Mouse (Mus musculus): ENCODE results near the gene Cul5. TPM values are rescaled to one million over a fixed set of nuclear protein-coding genes. Genes with fewer than 3 reads are reported as not detected.

The Cul5 gene
- polyA plus RNA-seq, 2 experiments, result 3.8 to 12.8 TPM

- TF ChIP-seq CTCF (IDR thresholded peaks at IDR 0.05; ENCODE audit: low read depth) (peak; percentile 83), EP300 (IDR thresholded peaks at IDR 0.05; ENCODE audit: low read depth) (no peak)
- Histone ChIP-seq H3K27me3 (ENCODE audit: control insufficient read depth, insufficient read depth, low read length) (no peaks in the 10 kb centered on the region), H3K27ac (no peak overlapping the region), H3K4me1 (replicated peaks; ENCODE audit: control insufficient read depth in 2 of 2, insufficient read depth in 2 of 2, low read length in 1 of 2) (peaks cover 0 to 3% of the 10 kb centered on the region in 2 experiments; a peak in 2 of 4 replicates), H3K36me3 (replicated peaks; ENCODE audit: control insufficient read depth, insufficient read depth, low read depth) (no peaks in the 10 kb centered on the region), H3K9me3 (ENCODE audit: control insufficient read depth, low read length) (no peaks in the 10 kb centered on the region), H3K4me3 (ENCODE audit: insufficient read depth in 1 of 2, low read depth in 2 of 2, low read length in 2 of 2) (no peak overlapping the region), H3K4me2 (ENCODE audit: low read depth) (no peak overlapping the region), H3K9ac (replicated peaks) (no peak overlapping the region)
- peak; percentile 55 to 61 (median 59) for DNase-seq (ENCODE audit: low read depth in 3 of 3, low spot score in 3 of 3)
- 17% methylated on average over 3 of the region's 3 CpGs for WGBS (ENCODE audit: insufficient replicate concordance)
- ATAC-seq (ENCODE audit: insufficient read depth), result 0 out of 2 replicates have a peak, but pooled peaks have one; percentile 44
Measured at GRCm38 (mm10) chr9:53673571-53673970, 3.8 kb upstream of the Cul5 start.

GRCm38 (mm10) chr9:53667020-53667669, 2.7 kb downstream of the Cul5 start:
- ATAC-seq (ENCODE audit: insufficient read depth) (peak; percentile 97), DNase-seq (ENCODE audit: low read depth in 3 of 3, low spot score in 3 of 3) (peak; percentile 86 to 89 (median 87))
- H3K4me1 ChIP-seq (replicated peaks; ENCODE audit: control insufficient read depth in 2 of 2, insufficient read depth in 2 of 2, low read length in 1 of 2), result peaks cover 7 to 13% of the 10 kb centered on the region in 2 experiments
- TF ChIP-seq EP300 (IDR thresholded peaks at IDR 0.05; ENCODE audit: low read depth), result peak; percentile 35; the same call in 1 of the 2 replicates
- TF ChIP-seq CTCF (IDR thresholded peaks at IDR 0.05; ENCODE audit: low read depth), result peak; percentile 84
- no peaks in the 10 kb centered on the region for H3K36me3 ChIP-seq (replicated peaks; ENCODE audit: control insufficient read depth, insufficient read depth, low read depth)
- H3K4me3 ChIP-seq (ENCODE audit: insufficient read depth in 1 of 2, low read depth in 2 of 2, low read length in 2 of 2), result peak overlapping the region; percentile 74 to 77
- under 1% methylated on average over 72 of the region's 74 CpGs for WGBS (ENCODE audit: insufficient replicate concordance)
- H3K27me3 ChIP-seq (ENCODE audit: control insufficient read depth, insufficient read depth, low read length), result no peaks in the 10 kb centered on the region
- peak overlapping the region; percentile 38 for H3K27ac ChIP-seq
- H3K9ac ChIP-seq (replicated peaks), result peak overlapping the region; percentile 86
- peak overlapping the region; percentile 82 for H3K4me2 ChIP-seq (ENCODE audit: low read depth)
- no peaks in the 10 kb centered on the region for H3K9me3 ChIP-seq (ENCODE audit: control insufficient read depth, low read length)

- H3K27ac ChIP-seq, result no peak overlapping the region; the same call in 1 of the 2 replicates
Measured at GRCm38 (mm10) chr9:53666665-53667019, 3.2 kb downstream of the Cul5 start.

GRCm38 (mm10) chr9:53665428-53665827, 4.4 kb downstream of the Cul5 start:
- no peaks in the 10 kb centered on the region for H3K27me3 ChIP-seq (ENCODE audit: control insufficient read depth, insufficient read depth, low read length)
- peak overlapping the region in 1 of 2 experiments; percentile 16; a peak in 2 of 4 replicates for H3K4me3 ChIP-seq (ENCODE audit: insufficient read depth in 1 of 2, low read depth in 2 of 2, low read length in 2 of 2)

More at GRCm38 (mm10) chr9:53666665-53667019, 3.2 kb downstream of the Cul5 start:
- Histone ChIP-seq H3K36me3 (replicated peaks; ENCODE audit: control insufficient read depth, insufficient read depth, low read depth) (no peaks in the 10 kb centered on the region), H3K4me1 (replicated peaks; ENCODE audit: control insufficient read depth in 2 of 2, insufficient read depth in 2 of 2, low read length in 1 of 2) (peaks cover 7 to 13% of the 10 kb centered on the region in 2 experiments), H3K9me3 (ENCODE audit: control insufficient read depth, low read length) (no peaks in the 10 kb centered on the region), H3K4me2 (ENCODE audit: low read depth) (peak overlapping the region; percentile 82), H3K27me3 (ENCODE audit: control insufficient read depth, insufficient read depth, low read length) (no peaks in the 10 kb centered on the region), H3K9ac (replicated peaks) (peak overlapping the region; percentile 86), H3K4me3 (ENCODE audit: insufficient read depth in 1 of 2, low read depth in 2 of 2, low read length in 2 of 2) (peak overlapping the region; percentile 74 to 77)
- no peak for DNase-seq (ENCODE audit: low read depth in 3 of 3, low spot score in 3 of 3)
- no peak; the same call in 1 of the 2 replicates for ATAC-seq (ENCODE audit: insufficient read depth)
- WGBS (ENCODE audit: insufficient replicate concordance), result under 1% methylated on average over 28 of the region's 28 CpGs
- TF ChIP-seq CTCF (IDR thresholded peaks at IDR 0.05; ENCODE audit: low read depth), result no peak
- TF ChIP-seq EP300 (IDR thresholded peaks at IDR 0.05; ENCODE audit: low read depth), result no peak

GRCm38 (mm10) chr9:53664819-53665218, 5.0 kb downstream of the Cul5 start:
- TF ChIP-seq CTCF (IDR thresholded peaks at IDR 0.05; ENCODE audit: low read depth) (no peak), EP300 (IDR thresholded peaks at IDR 0.05; ENCODE audit: low read depth) (no peak)
- H3K9me3 ChIP-seq (ENCODE audit: control insufficient read depth, low read length), result no peaks in the 10 kb centered on the region
- 75% methylated on average over 2 of the region's 2 CpGs for WGBS (ENCODE audit: insufficient replicate concordance)

More at GRCm38 (mm10) chr9:53665428-53665827, 4.4 kb downstream of the Cul5 start:
- H3K9me3 ChIP-seq (ENCODE audit: control insufficient read depth, low read length), result no peaks in the 10 kb centered on the region
- no peaks in the 10 kb centered on the region for H3K36me3 ChIP-seq (replicated peaks; ENCODE audit: control insufficient read depth, insufficient read depth, low read depth)
- H3K9ac ChIP-seq (replicated peaks), result no peak overlapping the region
- no peak for ATAC-seq (ENCODE audit: insufficient read depth)
- H3K4me1 ChIP-seq (replicated peaks; ENCODE audit: control insufficient read depth in 2 of 2, insufficient read depth in 2 of 2, low read length in 1 of 2), result peaks cover 7 to 13% of the 10 kb centered on the region in 2 experiments
- peak overlapping the region; percentile 82 for H3K4me2 ChIP-seq (ENCODE audit: low read depth)
- no peak overlapping the region for H3K27ac ChIP-seq
- no peak for TF ChIP-seq CTCF (IDR thresholded peaks at IDR 0.05; ENCODE audit: low read depth)
- TF ChIP-seq EP300 (IDR thresholded peaks at IDR 0.05; ENCODE audit: low read depth), result no peak
- DNase-seq (ENCODE audit: low read depth in 3 of 3, low spot score in 3 of 3), result no peak

More at GRCm38 (mm10) chr9:53664819-53665218, 5.0 kb downstream of the Cul5 start:
- DNase-seq (ENCODE audit: low read depth in 3 of 3, low spot score in 3 of 3), result no peak
- no peaks in the 10 kb centered on the region for H3K36me3 ChIP-seq (replicated peaks; ENCODE audit: control insufficient read depth, insufficient read depth, low read depth)
- H3K4me1 ChIP-seq (replicated peaks; ENCODE audit: control insufficient read depth in 2 of 2, insufficient read depth in 2 of 2, low read length in 1 of 2), result peaks cover 7 to 13% of the 10 kb centered on the region in 2 experiments
- H3K27me3 ChIP-seq (ENCODE audit: control insufficient read depth, insufficient read depth, low read length), result no peaks in the 10 kb centered on the region
- no peak overlapping the region for H3K9ac ChIP-seq (replicated peaks)
- no peak overlapping the region for H3K4me3 ChIP-seq (ENCODE audit: insufficient read depth in 1 of 2, low read depth in 2 of 2, low read length in 2 of 2)
- no peak overlapping the region for H3K4me2 ChIP-seq (ENCODE audit: low read depth)
- no peak for ATAC-seq (ENCODE audit: insufficient read depth)
- H3K27ac ChIP-seq, result no peak overlapping the region

Data from liver, embryonic 14.5 days (tissue).